11 mouse cellular contexts compared by ENCODE assay signal in genomic region chr17:27130246-27130645, GRCm38 (mm10). TPM values are rescaled to one million over a fixed set of nuclear protein-coding genes. Genes with fewer than 3 reads are reported as not detected.
DNase-seq lines count a peak whose midpoint lies in the region; ATAC-seq and TF ChIP-seq lines count a peak whose summit lies in the region.
"Had no signal": no experiment of that assay in that cellular context is flagged by ENCODE, and none has a peak within 500 bp of the region (broad histone marks: within the 10 kb centered on the region; RNA-seq: fewer than 3 reads in every experiment).

No protein-coding gene starts in this region.

- H3K4me3 ChIP-seq in forebrain, postnatal 0 days (ENCODE audit: low read depth, low read length), result no peak overlapping the region
- no peak overlapping the region for H3K4me3 ChIP-seq in forebrain, embryonic 10.5 days
- no peak overlapping the region for H3K4me3 ChIP-seq in limb, embryonic 11.5 days (ENCODE audit: low read depth, low read length)
- H3K4me3 ChIP-seq in neural tube, embryonic 13.5 days, result no peak overlapping the region
- H3K4me3 ChIP-seq in gastrocnemius, adult 2 months, result no peak overlapping the region
- H3K4me3 ChIP-seq: embryonic facial prominence, embryonic 15.5 days had no signal

- TF ChIP-seq CTCF in forebrain, postnatal 0 days (IDR thresholded peaks at IDR 0.05; ENCODE audit: low read depth), result no peak
- TF ChIP-seq CTCF in gastrocnemius, adult 2 months (IDR thresholded peaks at IDR 0.05), result no peak

- 0 out of 2 replicates have a peak overlapping the region, but pooled peaks have one; percentile 6 for H3K9ac ChIP-seq in forebrain, postnatal 0 days
- no peak overlapping the region for H3K9ac ChIP-seq in limb, embryonic 11.5 days (ENCODE audit: low read length)
- peak overlapping the region; percentile 0; the same call in 1 of the 2 replicates for H3K9ac ChIP-seq in neural tube, embryonic 13.5 days
- H3K9ac ChIP-seq: embryonic facial prominence, embryonic 15.5 days had no signal

- H3K36me3 ChIP-seq in forebrain, postnatal 0 days (ENCODE audit: insufficient read depth), result 0 out of 2 replicates have a peak, but pooled peaks cover under 1% of the 10 kb centered on the region
- peaks cover 32% of the 10 kb centered on the region for H3K36me3 ChIP-seq in forebrain, embryonic 10.5 days (replicated peaks)
- H3K36me3 ChIP-seq in limb, embryonic 11.5 days (ENCODE audit: control insufficient read depth, insufficient read depth, low read length), result no peaks in the 10 kb centered on the region; the same call in 1 of the 2 replicates
- no peaks in the 10 kb centered on the region for H3K36me3 ChIP-seq in neural tube, embryonic 13.5 days

- no peak overlapping the region for H3K27ac ChIP-seq in forebrain, postnatal 0 days (ENCODE audit: low read depth, low read length)
- no peak overlapping the region for H3K27ac ChIP-seq in forebrain, embryonic 10.5 days
- H3K27ac ChIP-seq in limb, embryonic 11.5 days (replicated peaks; ENCODE audit: low read depth, low read length), result peak overlapping the region; percentile 43; the same call in 1 of the 2 replicates
- H3K27ac ChIP-seq in neural tube, embryonic 13.5 days (replicated peaks), result peak overlapping the region; percentile 4; the same call in 1 of the 2 replicates
- no peak overlapping the region for H3K27ac ChIP-seq in gastrocnemius, adult 2 months
- H3K27ac ChIP-seq: embryonic facial prominence, embryonic 15.5 days had no signal

- intact Hi-C loops in gastrocnemius, adult 2 months (cut with DNase I), result loop anchor here (5.0 to 10.0 kb wide), 2 partner anchors 72 to 385 kb away; partner anchors contain the start of gene Lemd2

- H3K9me3 ChIP-seq in forebrain, postnatal 0 days (ENCODE audit: low read length), result no peaks in the 10 kb centered on the region
- H3K9me3 ChIP-seq in forebrain, embryonic 10.5 days, result no peaks in the 10 kb centered on the region
- no peaks in the 10 kb centered on the region for H3K9me3 ChIP-seq in limb, embryonic 11.5 days (ENCODE audit: control insufficient read depth, low read length)
- no peaks in the 10 kb centered on the region for H3K9me3 ChIP-seq in neural tube, embryonic 13.5 days
- H3K9me3 ChIP-seq: embryonic facial prominence, embryonic 15.5 days had no signal

- no peaks in the 10 kb centered on the region for H3K27me3 ChIP-seq in forebrain, postnatal 0 days (ENCODE audit: insufficient read depth, low read length)
- H3K27me3 ChIP-seq in forebrain, embryonic 10.5 days (ENCODE audit: poor library complexity, severe bottlenecking), result peaks cover 6% of the 10 kb centered on the region; the same call in 1 of the 2 replicates
- no peaks in the 10 kb centered on the region for H3K27me3 ChIP-seq in limb, embryonic 11.5 days (ENCODE audit: control insufficient read depth, insufficient read depth, low read length)
- no peaks in the 10 kb centered on the region for H3K27me3 ChIP-seq in neural tube, embryonic 13.5 days
- H3K27me3 ChIP-seq: embryonic facial prominence, embryonic 15.5 days had no signal

- no peak for ATAC-seq in forebrain, postnatal 0 days
- no peak for ATAC-seq in limb, embryonic 11.5 days (ENCODE audit: insufficient number of reproducible peaks, low FRiP score, low TSS enrichment, low read depth)
- ATAC-seq in neural tube, embryonic 13.5 days (ENCODE audit: low read depth), result no peak
- ATAC-seq: CD4-positive, CD25-positive, alpha-beta regulatory T cell, adult 4 months had no signal

- DNase-seq in forebrain, postnatal 0 days, result no peak
- DNase-seq in forebrain, embryonic 10.5 days (ENCODE audit: extremely low spot score, low spot score), result no peak
- peak; percentile 46 for DNase-seq in MN1 (ENCODE audit: low spot score)
- peak; percentile 61 for DNase-seq in limb, embryonic 11.5 days (ENCODE audit: low spot score)
- DNase-seq in gastrocnemius, adult 2 months, result no peak
- no peak for DNase-seq in frontal cortex, postnatal 36 days (ENCODE audit: low spot score in 2 of 2)
- DNase-seq in left cerebral cortex, adult 18-20 months (ENCODE audit: low spot score in 2 of 2), result no peak

- peaks cover 11% of the 10 kb centered on the region; the same call in 1 of the 2 replicates for H3K4me1 ChIP-seq in forebrain, postnatal 0 days (ENCODE audit: insufficient read depth)
- peaks cover 69% of the 10 kb centered on the region for H3K4me1 ChIP-seq in forebrain, embryonic 10.5 days
- H3K4me1 ChIP-seq in limb, embryonic 11.5 days (ENCODE audit: control insufficient read depth, insufficient read depth, low read length), result peaks cover 35% of the 10 kb centered on the region
- peaks cover 84% of the 10 kb centered on the region for H3K4me1 ChIP-seq in neural tube, embryonic 13.5 days (replicated peaks)

- H3K4me2 ChIP-seq in forebrain, postnatal 0 days (ENCODE audit: low read depth), result no peak overlapping the region
- peak overlapping the region; percentile 15; the same call in 1 of the 2 replicates for H3K4me2 ChIP-seq in limb, embryonic 11.5 days (ENCODE audit: low read depth, severe bottlenecking)
- 0 out of 2 replicates have a peak overlapping the region, but pooled peaks have one; percentile 0 for H3K4me2 ChIP-seq in neural tube, embryonic 13.5 days
- H3K4me2 ChIP-seq: embryonic facial prominence, embryonic 15.5 days had no signal

- WGBS in forebrain, postnatal 0 days, result 62% methylated on average over 9 of the region's 9 CpGs
- 70% methylated on average over 9 of the region's 9 CpGs for WGBS in forebrain, embryonic 10.5 days
- 45% methylated on average over 9 of the region's 9 CpGs for WGBS in limb, embryonic 11.5 days
- WGBS in neural tube, embryonic 13.5 days, result 48% methylated on average over 9 of the region's 9 CpGs

RNA-seq across cellular contexts. Expression of gene Uqcc2, which starts 3.5 kb away (rescaled TPM):
- 214 and 330 TPM in 2 replicates for total RNA-seq in forebrain, postnatal 0 days (2014; rRNA removed)
- 388 and 459 TPM in 2 replicates for polyA plus RNA-seq in forebrain, postnatal 0 days (2015; fragmentation: Nextera tagmentation; extraction: Ambion mirVana)
- 394 and 405 TPM in 2 replicates for polyA plus RNA-seq in forebrain, embryonic 10.5 days (2016; fragmentation: Nextera tagmentation; extraction: Ambion mirVana)
- 383 and 387 TPM in 2 replicates for polyA plus RNA-seq in limb, embryonic 11.5 days (2014; fragmentation: Nextera tagmentation; extraction: Ambion mirVana)
- 292 and 313 TPM in 2 replicates for polyA plus RNA-seq in neural tube, embryonic 13.5 days (2015; fragmentation: Nextera tagmentation; extraction: Ambion mirVana)
- total RNA-seq in gastrocnemius, adult 2 months (2021), result 100 to 1,000 TPM; 405 to 424 TPM
- total RNA-seq in left cerebral cortex, adult 18-20 months (2021), result 100 to 1,000 TPM; 242 to 270 TPM

RNA-seq across cellular contexts. Expression of gene Ip6k3, which starts 37.3 kb away (rescaled TPM):
- total RNA-seq in forebrain, postnatal 0 days (2014; rRNA removed), result 0.08 TPM in 1 of 2 replicates, not detected in the other
- polyA plus RNA-seq in forebrain, postnatal 0 days (2015; fragmentation: Nextera tagmentation; extraction: Ambion mirVana), result 0.06 TPM in 2 replicates
- 0.06 TPM in 1 of 2 replicates, not detected in the other for polyA plus RNA-seq in forebrain, embryonic 10.5 days (2016; fragmentation: Nextera tagmentation; extraction: Ambion mirVana)
- 0.13 and 0.20 TPM in 2 replicates for polyA plus RNA-seq in limb, embryonic 11.5 days (2014; fragmentation: Nextera tagmentation; extraction: Ambion mirVana)
- polyA plus RNA-seq in neural tube, embryonic 13.5 days (2015; fragmentation: Nextera tagmentation; extraction: Ambion mirVana), result 0.18 and 0.61 TPM in 2 replicates
- 10 to 100 TPM; 30.9 to 84.2 TPM for total RNA-seq in gastrocnemius, adult 2 months (2021)
- total RNA-seq in left cerebral cortex, adult 18-20 months (2021), result under 1 TPM; 0.60 to 0.70 TPM
- total RNA-seq: layer of hippocampus, postnatal 10 days had no signal
- polyA plus RNA-seq: CD4-positive, CD25-positive, alpha-beta regulatory T cell, adult 4 months had no signal

Comparison
In these comparisons a context has a peak if more than half of its experiments do, and no peak if none do; other contexts are left out.
1. DNase-seq: peak in MN1 (single experiment) and limb, embryonic 11.5 days (single experiment); none in forebrain, postnatal 0 days (single experiment), forebrain, embryonic 10.5 days (single experiment), gastrocnemius, adult 2 months (single experiment), frontal cortex, postnatal 36 days (0 of 2) and left cerebral cortex, adult 18-20 months (0 of 2).
2. H3K27ac ChIP-seq: peak in limb, embryonic 11.5 days (single experiment) and neural tube, embryonic 13.5 days (single experiment); none in forebrain, postnatal 0 days (single experiment), forebrain, embryonic 10.5 days (single experiment) and gastrocnemius, adult 2 months (single experiment).